Mouse (Mus musculus) limb, embryonic 10.5 days (tissue): ENCODE data around the gene Klhdc8a. TPM values are rescaled to one million over a fixed set of nuclear protein-coding genes. Genes with fewer than 3 reads are reported as not detected.

Source experiments
- DNase-seq: peaks from one replicate; pipeline ENCODE4 v3.0.0-alpha.2; 2017; ENCODE audit warnings: low spot score
- H3K27ac ChIP-seq: fragments of 300-500 bp; sonication (generic); 2 replicates; pipeline ENCODE4 v1.5.1; 2016; ENCODE audit warnings: mild to moderate bottlenecking
- H3K27me3 ChIP-seq: fragments of 300-500 bp; sonication (generic); 2 replicates; pipeline ENCODE4 v1.6.1; 2016; ENCODE audit warnings: low read depth, mild to moderate bottlenecking; ENCODE audit not compliant: poor library complexity, severe bottlenecking
- H3K36me3 ChIP-seq: fragments of 300-500 bp; sonication (generic); 2 replicates; pipeline ENCODE4 v1.6.1; 2016; ENCODE audit warnings: mild to moderate bottlenecking, moderate library complexity
- H3K4me1 ChIP-seq: fragments of 300-500 bp; sonication (generic); 2 replicates; pipeline ENCODE4 v1.6.1; 2016
- H3K4me3 ChIP-seq: fragments of 300-500 bp; sonication (generic); 2 replicates; pipeline ENCODE4 v1.5.1; 2016; ENCODE audit warnings: mild to moderate bottlenecking, moderate library complexity
- H3K9me3 ChIP-seq: fragments of 300-500 bp; sonication (generic); replicated peaks from 2 replicates; pipeline ENCODE4 v1.6.1; 2016; ENCODE audit warnings: mild to moderate bottlenecking
- WGBS: fragments of 180-500 bp; shearing (Covaris S2); methylation state at CpG from one replicate; pipeline ENCODE4 v1.1.7; 2016; 5-methylcytosine and 5-hydroxymethylcytosine counted together
- polyA plus RNA-seq: library from polyadenylated mRNA; unstranded; fragments of >200 nt; fragmentation: Nextera tagmentation; extraction: Ambion mirVana; gene quantifications from 2 replicates; pipeline ENCODE4 v1.2.1, GENCODE M21; 2016

Klhdc8a gene
- polyA plus RNA-seq, 1 experiment from 2014 or later: not detected

DNA sequence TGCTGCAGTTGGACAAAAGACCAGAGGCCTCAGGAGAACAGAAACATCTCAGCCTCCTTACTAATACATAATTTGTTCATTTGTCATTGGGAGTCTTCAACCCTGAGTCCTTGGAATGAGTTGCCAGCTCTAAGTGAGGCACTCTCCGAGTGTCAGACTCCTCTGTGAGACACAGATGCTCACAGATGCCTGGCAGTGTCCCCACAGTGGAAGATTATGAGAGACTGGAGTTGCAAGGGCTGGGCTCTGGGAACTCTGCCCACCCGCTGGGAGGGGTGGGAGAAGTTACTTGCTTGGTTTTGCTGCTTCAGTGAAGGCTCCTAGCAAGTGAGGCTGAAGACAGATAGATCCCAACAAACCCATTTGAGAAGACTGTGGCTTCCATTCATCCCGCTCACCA lies 2.4 kb upstream of the Klhdc8a start:
- Histone ChIP-seq H3K4me3 (no peak overlapping the region), H3K4me1 (peaks cover 35% of the 10 kb centered on the region), H3K36me3 (no peaks in the 10 kb centered on the region), H3K27me3 (peaks cover 69% of the 10 kb centered on the region), H3K27ac (no peak overlapping the region), H3K9me3 (no peaks in the 10 kb centered on the region)
- WGBS: 76% methylated on average over 3 of the region's 3 CpGs
- DNase-seq: no peak

DNA sequence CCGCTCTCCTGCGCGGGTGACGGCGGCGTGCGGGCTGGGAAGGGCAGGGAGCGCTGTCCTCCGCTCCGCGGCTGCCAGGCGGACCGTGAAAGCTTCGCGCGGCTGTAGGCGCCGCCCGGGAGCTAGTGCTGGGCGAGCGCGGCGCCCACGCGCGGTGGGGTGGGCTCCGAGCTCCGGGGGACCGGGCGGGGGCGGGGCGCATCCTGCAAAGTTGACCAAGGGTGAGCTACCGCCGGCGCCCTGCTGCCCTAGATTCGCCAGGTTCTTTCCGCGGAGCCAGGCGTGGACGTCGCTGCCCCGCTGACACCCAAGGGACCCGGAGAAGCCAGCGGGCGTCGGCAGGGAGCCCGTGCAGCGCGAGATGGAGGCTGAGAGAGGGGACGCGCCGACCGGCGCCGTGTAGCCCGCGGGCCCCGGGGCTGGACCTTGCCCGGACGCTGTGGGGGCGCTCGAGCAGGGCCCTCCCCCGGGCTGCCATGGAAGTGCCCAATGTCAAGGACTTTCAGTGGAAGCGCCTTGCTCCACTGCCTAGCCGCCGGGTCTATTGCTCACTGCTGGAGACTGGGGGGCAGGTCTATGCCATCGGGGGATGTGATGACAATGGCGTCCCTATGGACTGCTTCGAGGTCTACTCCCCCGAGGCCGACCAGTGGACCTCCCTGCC lies 507 bp downstream of the Klhdc8a start:
- peak; percentile 68 for DNase-seq
- 3% methylated on average over 69 of the region's 71 CpGs for WGBS
- Histone ChIP-seq H3K4me1 (peaks cover 12% of the 10 kb centered on the region), H3K27me3 (peaks cover 95% of the 10 kb centered on the region), H3K4me3 (peak overlapping the region; percentile 72), H3K27ac (peak overlapping the region; percentile 66), H3K36me3 (no peaks in the 10 kb centered on the region), H3K9me3 (no peaks in the 10 kb centered on the region)

DNA sequence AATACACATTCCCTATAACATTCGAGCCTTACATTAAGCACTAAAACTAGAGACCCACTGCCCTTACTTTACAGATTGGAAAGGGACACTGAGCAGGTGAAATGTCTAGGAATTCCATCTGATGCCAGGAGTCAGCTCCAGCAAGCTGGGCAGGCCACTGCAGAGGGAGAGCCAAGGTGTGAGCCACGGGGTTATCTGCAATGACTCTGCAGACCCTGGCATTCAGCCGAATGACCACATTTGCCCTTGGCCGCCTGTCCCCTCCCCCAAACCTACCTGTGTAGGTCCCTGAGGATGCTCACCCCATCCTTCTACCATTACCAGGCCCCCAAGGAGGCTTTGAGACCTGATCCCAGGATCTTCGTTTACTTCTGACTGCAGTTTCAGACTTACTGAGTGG lies 1.3 kb downstream of the Klhdc8a start:
- no peaks in the 10 kb centered on the region for H3K9me3 ChIP-seq
- peaks cover 16% of the 10 kb centered on the region for H3K4me1 ChIP-seq
- H3K27me3 ChIP-seq: peaks cover 94% of the 10 kb centered on the region
- H3K27ac ChIP-seq: no peak overlapping the region
- DNase-seq: no peak
- H3K4me3 ChIP-seq: no peak overlapping the region
- no peaks in the 10 kb centered on the region for H3K36me3 ChIP-seq
- WGBS: 79% methylated on average over 5 of the region's 5 CpGs

DNA sequence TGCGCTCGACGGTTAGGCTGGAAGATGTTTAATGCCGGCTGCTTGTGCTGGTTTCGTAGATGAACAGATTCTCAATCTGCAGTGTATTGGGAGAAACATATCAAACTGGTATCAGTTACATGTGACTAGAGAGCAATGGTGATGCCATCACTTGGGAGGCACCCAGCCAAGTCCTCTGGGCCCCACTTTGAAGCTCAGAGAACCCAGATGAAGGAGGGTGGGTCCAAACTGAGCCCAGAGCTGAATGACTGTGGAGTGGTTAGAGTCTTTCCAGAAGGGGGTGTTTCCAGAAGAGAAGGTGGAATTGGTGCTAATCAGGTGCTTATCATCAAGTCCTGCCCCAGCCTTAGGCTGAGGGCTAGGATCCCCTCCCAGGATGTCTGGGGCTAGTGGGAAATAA lies 2.8 kb downstream of the Klhdc8a start:
- Histone ChIP-seq H3K27me3 (peaks cover 81% of the 10 kb centered on the region), H3K27ac (no peak overlapping the region), H3K36me3 (no peaks in the 10 kb centered on the region), H3K9me3 (no peaks in the 10 kb centered on the region), H3K4me1 (peaks cover 18% of the 10 kb centered on the region), H3K4me3 (no peak overlapping the region)
- DNase-seq: no peak
- 94% methylated on average over 5 of the region's 5 CpGs for WGBS

DNA sequence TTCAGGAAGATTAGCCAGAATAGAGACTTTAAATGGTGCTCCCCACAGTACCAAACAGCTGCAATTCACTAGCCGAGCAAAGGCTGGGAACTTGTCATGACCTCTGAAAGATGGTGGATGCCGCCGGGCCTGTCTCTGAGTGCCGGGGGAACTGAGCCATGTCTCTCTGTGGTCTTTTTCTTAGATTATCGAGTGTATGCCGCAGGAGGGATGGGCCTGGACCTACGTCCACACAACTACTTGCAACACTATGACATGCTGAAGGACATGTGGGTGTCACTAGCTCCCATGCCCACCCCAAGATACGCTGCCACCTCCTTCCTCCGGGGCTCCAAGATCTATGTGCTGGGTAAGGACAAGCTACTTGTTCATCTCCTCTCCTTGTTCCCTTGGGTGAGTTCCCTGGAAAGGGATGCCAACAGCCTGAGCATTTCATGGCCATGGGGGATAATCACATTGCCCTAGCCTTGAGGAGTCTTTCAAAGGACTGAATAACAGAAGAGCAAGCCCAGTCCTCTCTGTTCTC lies 4.0 kb downstream of the Klhdc8a start:
- Histone ChIP-seq H3K27ac (no peak overlapping the region), H3K4me3 (no peak overlapping the region), H3K36me3 (no peaks in the 10 kb centered on the region), H3K4me1 (peaks cover 23% of the 10 kb centered on the region), H3K9me3 (no peaks in the 10 kb centered on the region), H3K27me3 (peaks cover 70% of the 10 kb centered on the region)
- no peak for DNase-seq
- 78% methylated on average over 9 of the region's 9 CpGs for WGBS

DNA sequence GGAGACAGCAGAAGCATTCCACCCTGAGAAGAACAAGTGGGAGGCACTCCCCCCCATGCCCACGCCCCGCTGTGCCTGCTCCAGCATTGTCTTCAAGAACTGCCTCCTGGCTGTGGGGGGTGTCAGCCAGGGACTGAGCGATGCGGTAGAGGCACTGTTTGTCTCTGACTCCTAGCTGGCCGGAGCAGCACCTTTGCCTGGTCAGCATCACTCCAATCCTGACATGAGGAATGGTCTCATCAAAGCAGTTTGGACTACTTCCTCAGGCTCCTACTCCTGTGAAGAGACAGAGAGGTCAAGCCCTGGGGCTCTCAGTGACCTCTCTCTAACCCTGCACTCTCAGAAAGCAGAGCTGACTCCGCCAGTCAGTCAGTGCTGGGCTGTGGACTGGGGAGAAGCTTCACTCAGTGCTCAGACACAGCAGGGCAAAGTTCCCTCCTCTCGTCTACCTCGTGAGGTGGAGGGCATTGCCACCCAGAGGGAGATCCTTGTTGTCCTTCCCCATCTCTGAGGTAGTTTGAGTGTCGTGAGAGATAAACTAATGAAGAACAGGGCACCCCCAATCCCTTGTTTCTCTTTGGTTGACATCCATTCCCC lies 6.3 kb downstream of the Klhdc8a start:
- WGBS: 8% methylated on average over 9 of the region's 9 CpGs
- no peak for DNase-seq
- Histone ChIP-seq H3K27me3 (peaks cover 52% of the 10 kb centered on the region), H3K4me1 (peaks cover 22% of the 10 kb centered on the region), H3K9me3 (no peaks in the 10 kb centered on the region), H3K36me3 (no peaks in the 10 kb centered on the region), H3K27ac (no peak overlapping the region), H3K4me3 (no peak overlapping the region)

DNA sequence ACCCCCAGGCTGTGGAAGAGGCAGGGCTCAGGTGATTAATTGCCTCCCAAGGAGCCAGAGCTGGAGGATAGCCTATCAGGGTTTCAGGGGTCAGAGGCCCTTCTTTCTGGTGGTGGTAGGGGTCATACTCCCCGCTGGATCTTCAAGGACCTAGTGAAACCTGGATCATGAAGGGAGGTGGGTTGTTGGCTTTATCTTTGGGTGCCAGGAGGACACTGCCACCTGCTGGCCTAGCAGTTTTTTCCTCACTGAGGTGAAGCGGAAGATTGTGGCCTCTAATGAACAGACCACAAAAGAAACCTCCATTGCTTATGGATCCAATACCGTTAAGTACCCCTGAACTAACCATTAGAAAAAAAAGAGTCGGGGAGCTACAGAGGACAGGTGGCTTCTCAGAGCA lies 7.7 kb downstream of the Klhdc8a start:
- WGBS: 40% methylated on average over 4 of the region's 4 CpGs
- H3K9me3 ChIP-seq: no peaks in the 10 kb centered on the region
- H3K36me3 ChIP-seq: no peaks in the 10 kb centered on the region
- H3K4me1 ChIP-seq: peaks cover 29% of the 10 kb centered on the region
- no peak overlapping the region for H3K4me3 ChIP-seq
- no peak for DNase-seq
- H3K27ac ChIP-seq: no peak overlapping the region
- H3K27me3 ChIP-seq: peaks cover 38% of the 10 kb centered on the region; the same call in 1 of the 2 replicates

DNA sequence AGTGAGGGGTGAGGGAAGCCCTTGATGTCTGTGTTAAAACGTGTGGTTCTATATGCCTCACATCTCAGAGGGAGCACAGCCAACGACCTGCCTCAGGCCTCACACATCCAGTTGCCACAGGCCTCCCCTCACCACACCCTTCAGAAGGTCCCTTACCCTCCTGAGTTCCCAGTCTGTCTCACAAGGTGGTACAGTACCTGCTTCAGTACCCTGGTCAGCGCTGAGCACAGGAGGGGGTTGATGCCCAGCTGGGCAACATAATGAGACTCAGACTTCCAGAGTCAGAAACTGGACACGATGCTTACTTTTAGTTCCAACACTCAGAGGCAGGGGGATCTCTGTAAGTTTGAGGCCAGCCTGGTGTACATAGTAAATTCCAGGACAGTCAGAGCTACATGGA lies 8.4 kb downstream of the Klhdc8a start:
- Histone ChIP-seq H3K9me3 (no peaks in the 10 kb centered on the region), H3K4me1 (peaks cover 32% of the 10 kb centered on the region), H3K4me3 (no peak overlapping the region), H3K27me3 (peaks cover 33% of the 10 kb centered on the region; the same call in 1 of the 2 replicates), H3K36me3 (no peaks in the 10 kb centered on the region), H3K27ac (no peak overlapping the region)
- DNase-seq: peak; percentile 55
- WGBS: 21% methylated on average over 4 of the region's 4 CpGs

DNA sequence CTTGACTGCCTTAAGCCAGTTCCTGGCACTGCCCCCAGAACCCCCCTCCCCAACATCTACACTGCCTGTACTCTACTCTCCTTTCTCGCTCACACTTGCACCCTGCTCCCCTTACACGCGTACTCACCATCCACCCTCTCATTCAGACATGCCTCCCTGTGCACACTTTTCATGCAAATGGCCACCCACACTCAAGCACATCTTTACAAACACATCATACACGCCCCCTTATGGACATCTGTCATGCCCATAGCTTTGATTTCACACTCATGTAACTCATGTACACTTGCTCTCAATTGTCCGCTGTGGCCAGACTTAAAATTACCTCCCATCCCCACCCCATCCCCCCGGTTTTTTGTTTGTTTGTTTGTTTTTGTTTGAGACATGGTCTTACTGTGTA lies 9.5 kb downstream of the Klhdc8a start:
- Histone ChIP-seq H3K4me1 (peaks cover 34% of the 10 kb centered on the region), H3K4me3 (no peak overlapping the region), H3K27ac (no peak overlapping the region), H3K9me3 (no peaks in the 10 kb centered on the region), H3K36me3 (no peaks in the 10 kb centered on the region), H3K27me3 (peaks cover 25% of the 10 kb centered on the region; the same call in 1 of the 2 replicates)
- WGBS: 89% methylated on average over 6 of the region's 6 CpGs
- no peak for DNase-seq

DNA sequence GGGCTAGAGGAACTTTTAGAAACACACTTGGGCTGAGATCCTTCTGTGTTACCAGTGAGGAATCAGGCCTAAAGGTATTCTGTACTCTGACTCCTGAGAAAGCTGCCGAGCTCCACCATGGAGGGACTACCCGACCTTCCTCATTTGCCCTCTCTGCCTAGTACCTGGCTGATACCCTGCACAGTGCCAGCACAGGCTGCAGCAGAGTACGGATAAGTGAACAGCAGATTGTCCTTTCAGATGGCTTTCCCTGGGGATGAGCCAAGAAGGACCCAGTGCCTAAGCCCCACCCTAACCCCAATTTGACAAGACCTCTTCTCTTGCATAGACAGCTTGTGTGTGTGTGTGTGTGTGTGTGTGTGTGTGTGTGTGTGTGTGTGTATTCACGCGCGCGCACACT lies 10.2 kb downstream of the Klhdc8a start:
- DNase-seq: no peak
- H3K4me1 ChIP-seq: peaks cover 34% of the 10 kb centered on the region
- no peak overlapping the region for H3K27ac ChIP-seq
- no peak overlapping the region for H3K4me3 ChIP-seq
- H3K9me3 ChIP-seq: no peaks in the 10 kb centered on the region
- no peaks in the 10 kb centered on the region for H3K36me3 ChIP-seq
- 89% methylated on average over 7 of the region's 7 CpGs for WGBS
- peaks cover 21% of the 10 kb centered on the region; the same call in 1 of the 2 replicates for H3K27me3 ChIP-seq

DNA sequence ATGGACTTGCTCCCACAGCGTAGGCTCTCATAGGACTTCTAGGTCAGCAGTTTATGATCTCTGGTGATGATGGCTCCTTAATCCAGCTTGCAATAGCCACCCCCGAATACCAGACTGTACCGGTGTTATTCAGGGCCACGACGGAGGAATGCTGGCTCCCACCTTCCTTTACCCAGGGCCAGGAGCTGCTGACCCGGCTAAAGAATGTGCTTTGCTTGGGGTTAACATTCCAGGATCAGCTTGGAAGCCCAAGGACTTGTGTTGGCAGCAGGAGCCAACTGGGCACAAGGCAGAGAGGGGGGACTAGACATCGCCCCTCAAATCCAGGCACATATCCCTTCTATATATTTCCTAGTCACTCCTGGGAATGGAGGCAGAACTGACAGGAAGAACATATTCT lies 12.3 kb downstream of the Klhdc8a start:
- no peak for DNase-seq
- Histone ChIP-seq H3K9me3 (no peaks in the 10 kb centered on the region), H3K27me3 (peaks cover 36% of the 10 kb centered on the region), H3K4me3 (no peak overlapping the region), H3K36me3 (no peaks in the 10 kb centered on the region), H3K4me1 (peaks cover 32% of the 10 kb centered on the region), H3K27ac (no peak overlapping the region)
- 65% methylated on average over 7 of the region's 7 CpGs for WGBS

DNA sequence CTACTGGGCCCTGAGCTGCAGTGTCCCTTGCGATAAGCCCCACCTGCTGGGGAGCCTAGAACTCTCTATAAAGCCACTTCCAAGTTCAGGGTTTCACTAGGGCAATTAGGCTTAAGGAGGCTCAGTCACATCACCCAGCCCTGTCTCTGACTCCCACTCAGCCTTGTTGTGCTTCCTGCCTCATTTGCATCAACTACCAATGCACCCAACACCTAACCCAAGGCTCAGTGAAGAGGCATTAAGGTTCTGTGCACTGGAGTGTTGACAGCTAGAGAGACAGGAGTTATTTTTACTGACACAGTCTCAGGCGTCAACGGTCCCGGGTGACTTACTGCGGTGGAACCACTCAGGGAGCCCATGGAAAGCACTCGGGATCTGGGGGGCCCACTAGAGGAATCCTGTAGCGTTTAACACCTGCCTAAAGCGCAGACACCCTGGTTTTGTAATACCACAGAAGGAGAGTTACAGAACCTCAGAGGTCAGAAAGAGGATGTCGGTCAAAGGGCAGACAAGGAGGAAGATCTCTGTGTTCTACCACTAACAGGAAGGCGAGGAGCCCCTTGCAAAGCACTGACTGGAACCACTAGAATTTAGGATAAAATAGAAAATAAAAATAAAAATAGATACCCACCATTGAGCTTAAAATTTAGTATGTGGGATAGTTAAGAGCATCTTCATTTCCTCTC lies 12.9 kb downstream of the Klhdc8a start:
- H3K27ac ChIP-seq: no peak overlapping the region
- no peaks in the 10 kb centered on the region for H3K36me3 ChIP-seq
- H3K4me1 ChIP-seq: peaks cover 37% of the 10 kb centered on the region
- 61% methylated on average over 10 of the region's 10 CpGs for WGBS
- H3K9me3 ChIP-seq: no peaks in the 10 kb centered on the region
- peaks cover 41% of the 10 kb centered on the region for H3K27me3 ChIP-seq
- no peak for DNase-seq
- H3K4me3 ChIP-seq: no peak overlapping the region

DNA sequence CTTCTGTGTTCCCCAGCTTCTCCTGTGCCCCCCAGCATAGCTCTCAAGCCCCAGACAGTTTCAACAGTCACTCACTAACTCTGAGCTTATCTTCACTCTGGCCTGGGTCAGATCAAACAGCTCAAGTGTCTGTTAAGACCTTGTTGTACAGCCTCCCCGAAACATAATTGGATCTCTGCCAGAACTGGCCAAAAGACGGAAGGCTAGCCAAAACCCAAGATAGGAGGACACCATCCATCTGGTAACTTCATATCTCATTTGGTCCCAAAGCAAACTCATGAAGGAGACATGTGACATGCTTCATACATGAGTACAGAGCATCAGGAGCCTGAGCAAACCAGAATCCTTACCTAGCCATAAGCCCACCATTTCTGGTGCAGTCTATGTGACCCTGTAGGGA lies 13.6 kb downstream of the Klhdc8a start:
- H3K27ac ChIP-seq: no peak overlapping the region

More for the DNA sequence above, 13.6 kb downstream of the Klhdc8a start:
- peaks cover 40% of the 10 kb centered on the region for H3K4me1 ChIP-seq
- peaks cover 49% of the 10 kb centered on the region for H3K27me3 ChIP-seq
- DNase-seq: no peak
- H3K36me3 ChIP-seq: no peaks in the 10 kb centered on the region
- H3K4me3 ChIP-seq: no peak overlapping the region
- WGBS: 68% methylated on average over 2 of the region's 2 CpGs
- no peaks in the 10 kb centered on the region for H3K9me3 ChIP-seq
